Mouse (Mus musculus): ENCODE data around the gene Cluh.

DNA sequence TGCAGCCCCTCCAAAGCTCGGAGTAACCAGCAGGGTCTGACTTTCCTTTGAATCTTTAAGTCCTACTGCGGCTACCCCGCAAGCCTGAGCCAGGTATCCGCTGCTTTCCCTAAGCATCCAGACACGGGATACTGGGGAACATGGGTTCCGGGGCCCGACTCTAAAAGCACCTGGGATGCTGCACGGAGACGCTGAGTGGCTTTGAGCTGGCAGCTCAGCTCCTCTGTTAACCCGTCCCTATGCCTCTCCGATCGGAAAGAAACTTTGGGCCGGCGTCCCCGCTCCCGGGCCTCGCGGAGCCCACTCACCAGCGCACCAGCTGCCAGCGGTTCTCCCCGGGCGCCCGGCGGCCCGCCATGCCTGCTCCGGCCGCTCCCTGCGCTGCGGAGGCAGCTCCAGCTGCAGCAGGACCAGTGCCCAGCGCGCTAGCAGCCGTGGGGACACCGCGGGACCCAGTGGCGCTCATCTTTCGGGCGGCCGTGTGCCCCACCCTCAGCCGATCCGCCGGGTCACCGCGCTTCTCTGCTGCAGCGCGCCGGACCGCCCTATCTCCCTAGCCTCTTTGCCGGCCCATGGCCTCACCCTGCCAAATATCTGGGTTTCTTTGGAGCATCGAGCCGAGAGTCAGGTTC lies 38.6 kb upstream of the Cluh start, which contains the start of gene Rap1gap2:
- TF ChIP-seq EP300 (IDR thresholded peaks at IDR 0.05; ENCODE audit: low read depth) (no peak), CTCF (IDR thresholded peaks at IDR 0.05; ENCODE audit: low read depth) (no peak)

Measured in liver, embryonic 14.5 days (tissue).